Mouse (Mus musculus): ENCODE results near the gene Acbd4. TPM values are rescaled to one million over a fixed set of nuclear protein-coding genes. Genes with fewer than 3 reads are reported as not detected.

Gene Acbd4
- polyA plus RNA-seq, 1 experiment from 2014 or later = 10.7 TPM

- no peak overlapping the region for H3K4me3 ChIP-seq
- H3K27me3 ChIP-seq (ENCODE audit: low read depth, poor library complexity, severe bottlenecking) = peaks cover 58% of the 10 kb centered on the region
- WGBS = 93% methylated on average over 6 of the region's 6 CpGs
- no peaks in the 10 kb centered on the region for H3K9me3 ChIP-seq (replicated peaks)
- no peaks in the 10 kb centered on the region for H3K36me3 ChIP-seq
- peaks cover 33% of the 10 kb centered on the region for H3K4me1 ChIP-seq
- no peak for DNase-seq (ENCODE audit: low spot score)
- H3K27ac ChIP-seq (replicated peaks) = no peak overlapping the region
Observed at GRCm38 (mm10) chr11:103095801-103096200, 5.7 kb upstream of the Acbd4 start.

- Histone ChIP-seq H3K4me3 (peak overlapping the region; percentile 28), H3K9me3 (replicated peaks) (no peaks in the 10 kb centered on the region), H3K27ac (replicated peaks) (peak overlapping the region; percentile 60; the same call in 1 of the 2 replicates), H3K36me3 (no peaks in the 10 kb centered on the region), H3K4me1 (peaks cover 46% of the 10 kb centered on the region), H3K27me3 (ENCODE audit: low read depth, poor library complexity, severe bottlenecking) (peaks cover 72% of the 10 kb centered on the region)
- WGBS = 20% methylated on average over 22 of the region's 22 CpGs
- DNase-seq (ENCODE audit: low spot score) = peak; percentile 52
Observed at GRCm38 (mm10) chr11:103096979-103097894, 4.2 kb upstream of the Acbd4 start.

- peaks cover 84% of the 10 kb centered on the region for H3K27me3 ChIP-seq (ENCODE audit: low read depth, poor library complexity, severe bottlenecking)
- H3K27ac ChIP-seq (replicated peaks) = peak overlapping the region; percentile 10; the same call in 1 of the 2 replicates
- no peak for DNase-seq (ENCODE audit: low spot score)
- WGBS = 66% methylated on average over 11 of the region's 11 CpGs
- no peaks in the 10 kb centered on the region for H3K36me3 ChIP-seq
- H3K9me3 ChIP-seq (replicated peaks) = no peaks in the 10 kb centered on the region
- peaks cover 60% of the 10 kb centered on the region for H3K4me1 ChIP-seq
- H3K4me3 ChIP-seq = no peak overlapping the region
Observed at GRCm38 (mm10) chr11:103098531-103099190, 2.8 kb upstream of the Acbd4 start.

GRCm38 (mm10) chr11:103099352-103099940 lies 2.0 kb upstream of the Acbd4 start:
- H3K4me1 ChIP-seq = peaks cover 61% of the 10 kb centered on the region
- H3K4me3 ChIP-seq = no peak overlapping the region
- no peaks in the 10 kb centered on the region for H3K9me3 ChIP-seq (replicated peaks)
- no peak overlapping the region for H3K27ac ChIP-seq (replicated peaks)
- H3K36me3 ChIP-seq = no peaks in the 10 kb centered on the region
- WGBS = 54% methylated on average over 12 of the region's 12 CpGs
- no peak for DNase-seq (ENCODE audit: low spot score)
- peaks cover 92% of the 10 kb centered on the region for H3K27me3 ChIP-seq (ENCODE audit: low read depth, poor library complexity, severe bottlenecking)

- WGBS = 73% methylated on average over 8 of the region's 8 CpGs
- Histone ChIP-seq H3K4me1 (peaks cover 60% of the 10 kb centered on the region), H3K9me3 (replicated peaks) (no peaks in the 10 kb centered on the region), H3K27ac (replicated peaks) (no peak overlapping the region), H3K27me3 (ENCODE audit: low read depth, poor library complexity, severe bottlenecking) (peaks cover 96% of the 10 kb centered on the region), H3K4me3 (peak overlapping the region; percentile 60; the same call in 1 of the 2 replicates), H3K36me3 (no peaks in the 10 kb centered on the region)
- no peak for DNase-seq (ENCODE audit: low spot score)
Observed at GRCm38 (mm10) chr11:103100361-103100760, 1.1 kb upstream of the Acbd4 start.

GRCm38 (mm10) chr11:103101866-103102501 lies 502 bp downstream of the Acbd4 start:
- H3K27ac ChIP-seq (replicated peaks) = peak overlapping the region; percentile 58
- peaks cover 56% of the 10 kb centered on the region for H3K4me1 ChIP-seq
- H3K4me3 ChIP-seq = peak overlapping the region; percentile 60
- no peaks in the 10 kb centered on the region for H3K9me3 ChIP-seq (replicated peaks)
- H3K27me3 ChIP-seq (ENCODE audit: low read depth, poor library complexity, severe bottlenecking) = peaks cover 86% of the 10 kb centered on the region
- 2% methylated on average over 30 of the region's 30 CpGs for WGBS
- DNase-seq (ENCODE audit: low spot score) = peak; percentile 62
- no peaks in the 10 kb centered on the region for H3K36me3 ChIP-seq

GRCm38 (mm10) chr11:103102725-103103349 lies 1.4 kb downstream of the Acbd4 start:
- peak; percentile 98 for DNase-seq (ENCODE audit: low spot score)
- peaks cover 48% of the 10 kb centered on the region for H3K4me1 ChIP-seq
- WGBS = 1% methylated on average over 35 of the region's 35 CpGs
- no peaks in the 10 kb centered on the region for H3K9me3 ChIP-seq (replicated peaks)
- H3K36me3 ChIP-seq = no peaks in the 10 kb centered on the region
- peaks cover 77% of the 10 kb centered on the region for H3K27me3 ChIP-seq (ENCODE audit: low read depth, poor library complexity, severe bottlenecking)
- H3K4me3 ChIP-seq = peak overlapping the region; percentile 60
- H3K27ac ChIP-seq (replicated peaks) = peak overlapping the region; percentile 69

- Histone ChIP-seq H3K27me3 (ENCODE audit: low read depth, poor library complexity, severe bottlenecking) (peaks cover 69% of the 10 kb centered on the region), H3K36me3 (no peaks in the 10 kb centered on the region), H3K9me3 (replicated peaks) (no peaks in the 10 kb centered on the region), H3K4me1 (peaks cover 46% of the 10 kb centered on the region), H3K27ac (replicated peaks) (no peak overlapping the region), H3K4me3 (peak overlapping the region; percentile 60)
- DNase-seq (ENCODE audit: low spot score) = no peak
- WGBS = 51% methylated on average over 8 of the region's 8 CpGs
Observed at GRCm38 (mm10) chr11:103103621-103104020, 2.1 kb downstream of the Acbd4 start.

GRCm38 (mm10) chr11:103104469-103104868 lies 3.0 kb downstream of the Acbd4 start:
- no peak for DNase-seq (ENCODE audit: low spot score)
- peaks cover 38% of the 10 kb centered on the region for H3K4me1 ChIP-seq
- H3K27me3 ChIP-seq (ENCODE audit: low read depth, poor library complexity, severe bottlenecking) = peaks cover 61% of the 10 kb centered on the region
- H3K36me3 ChIP-seq = no peaks in the 10 kb centered on the region
- 0 out of 2 replicates have a peak overlapping the region, but pooled peaks have one; percentile 23 for H3K27ac ChIP-seq (replicated peaks)
- no peaks in the 10 kb centered on the region for H3K9me3 ChIP-seq (replicated peaks)
- 79% methylated on average over 7 of the region's 7 CpGs for WGBS
- no peak overlapping the region for H3K4me3 ChIP-seq

GRCm38 (mm10) chr11:103105180-103105725 lies 3.8 kb downstream of the Acbd4 start:
- WGBS = 59% methylated on average over 14 of the region's 14 CpGs
- H3K27me3 ChIP-seq (ENCODE audit: low read depth, poor library complexity, severe bottlenecking) = peaks cover 55% of the 10 kb centered on the region
- DNase-seq (ENCODE audit: low spot score) = no peak

GRCm38 (mm10) chr11:103105810-103106209 lies 4.3 kb downstream of the Acbd4 start:
- H3K27ac ChIP-seq (replicated peaks) = no peak overlapping the region
- no peaks in the 10 kb centered on the region for H3K36me3 ChIP-seq
- peaks cover 55% of the 10 kb centered on the region for H3K27me3 ChIP-seq (ENCODE audit: low read depth, poor library complexity, severe bottlenecking)
- 81% methylated on average over 6 of the region's 6 CpGs for WGBS
- peaks cover 38% of the 10 kb centered on the region for H3K4me1 ChIP-seq
- H3K9me3 ChIP-seq (replicated peaks) = no peaks in the 10 kb centered on the region
- no peak overlapping the region for H3K4me3 ChIP-seq
- no peak for DNase-seq (ENCODE audit: low spot score)

More at GRCm38 (mm10) chr11:103105180-103105725, 3.8 kb downstream of the Acbd4 start:
- no peaks in the 10 kb centered on the region for H3K9me3 ChIP-seq (replicated peaks)
- H3K36me3 ChIP-seq = no peaks in the 10 kb centered on the region
- peaks cover 38% of the 10 kb centered on the region for H3K4me1 ChIP-seq
- H3K4me3 ChIP-seq = no peak overlapping the region
- no peak overlapping the region for H3K27ac ChIP-seq (replicated peaks)
